Mouse (Mus musculus) ES-E14 (cell line): ENCODE measurements around the gene Pum1.

ENCODE experiments used
- HCFC1 ChIP-seq: IDR thresholded peaks from 2 replicates; pipeline ENCODE4 v1.6.1; 2012; ENCODE audit warnings: low read length, inconsistent platforms, borderline replicate concordance; ENCODE audit not compliant: insufficient read depth
- ZC3H11A ChIP-seq: IDR thresholded peaks from 2 replicates; pipeline ENCODE4 v1.6.1; 2012; ENCODE audit warnings: low read depth, mild to moderate bottlenecking, inconsistent platforms, low read length, borderline replicate concordance
- ZNF384 ChIP-seq: IDR thresholded peaks from 2 replicates; pipeline ENCODE4 v1.6.1; 2012; ENCODE audit warnings: low read depth, low read length, inconsistent platforms

- TF ChIP-seq HCFC1 (no peak), ZNF384 (no peak), ZC3H11A (no peak)
These were observed 80.9 kb downstream of the Pum1 start for GRCm38 (mm10) chr4:130744058-130744457.
